Mouse (Mus musculus) lung, embryonic 14.5 days (tissue): ENCODE measurements around the gene Gdf1. TPM values are rescaled to one million over a fixed set of nuclear protein-coding genes. Genes with fewer than 3 reads are reported as not detected.

Experiments used
- ATAC-seq: fragments of 200-750 bp; cut with Nextera tagmentation; 2 replicates; pipeline ENCODE4 v1.8.0; 2017; ENCODE audit warnings: mild to moderate bottlenecking, moderate TSS enrichment, moderate library complexity; ENCODE audit not compliant: insufficient read depth
- DNase-seq: peaks from one replicate; pipeline ENCODE4 v3.0.0-alpha.2; 2015
- H3K27ac ChIP-seq: fragments of 300-500 bp; sonication (generic); 2 replicates; pipeline ENCODE4 v1.5.1; 2014; ENCODE audit warnings: low read depth, mild to moderate bottlenecking, moderate library complexity
- H3K27me3 ChIP-seq: fragments of 300-500 bp; sonication (generic); 2 replicates; pipeline ENCODE4 v1.6.1; 2014; ENCODE audit warnings: low read length, control low read depth; ENCODE audit not compliant: insufficient read depth
- H3K36me3 ChIP-seq: fragments of 300-500 bp; sonication (generic); 2 replicates; pipeline ENCODE4 v1.6.1; 2014; ENCODE audit warnings: control low read depth; ENCODE audit not compliant: insufficient read depth
- H3K4me1 ChIP-seq: fragments of 300-500 bp; sonication (generic); 2 replicates; pipeline ENCODE4 v1.6.1; 2014; ENCODE audit warnings: antibody characterized with exemption, control low read depth; ENCODE audit not compliant: insufficient read depth
- H3K4me2 ChIP-seq: fragments of 300-500 bp; sonication (generic); 2 replicates; pipeline ENCODE4 v1.6.1; 2014; ENCODE audit warnings: mild to moderate bottlenecking
- H3K4me3 ChIP-seq: fragments of 300-500 bp; sonication (generic); 2 replicates; pipeline ENCODE4 v1.5.1; 2014; ENCODE audit warnings: low read depth, low read length
- H3K9ac ChIP-seq: fragments of 300-500 bp; sonication (generic); 2 replicates; pipeline ENCODE4 v1.6.1; 2014
- H3K9me3 ChIP-seq: fragments of 300-500 bp; sonication (generic); 2 replicates; pipeline ENCODE4 v1.6.1; 2016; ENCODE audit warnings: low read depth, low read length, control low read depth
- CTCF ChIP-seq: IDR thresholded peaks from 2 replicates; pipeline ENCODE4 v1.5.1; 2016; ENCODE audit warnings: antibody characterized with exemption, low read depth
- WGBS: fragments of 180-500 bp; shearing (Covaris S2); extraction: QIAGEN DNeasy Blood & Tissue Kit; methylation state at CpG from one replicate; pipeline ENCODE4 v1.1.7; 2014; 5-methylcytosine and 5-hydroxymethylcytosine counted together
- polyA plus RNA-seq: library from polyadenylated mRNA; unstranded; fragments of >200 nt; fragmentation: Nextera tagmentation; extraction: Ambion mirVana; gene quantifications from 2 replicates; pipeline ENCODE4 v1.2.1, GENCODE M21; 2014

The Gdf1 gene
- polyA plus RNA-seq, 1 experiment from 2014 or later: 4.2 TPM

- peaks cover 26% of the 10 kb centered on the region for H3K36me3 ChIP-seq
- no peak for TF ChIP-seq CTCF
- peak within 1 kb of the TSS; percentile 48 for H3K9ac ChIP-seq
- H3K9me3 ChIP-seq: no peaks in the 10 kb centered on the region
- peak; percentile 86 for DNase-seq
- peak within 1 kb of the TSS; percentile 84 for H3K4me2 ChIP-seq
- peak within 1 kb of the TSS; percentile 54 for H3K4me3 ChIP-seq
- 2% methylated on average over 66 of the region's 66 CpGs for WGBS
- peak; percentile 68 for ATAC-seq
- H3K4me1 ChIP-seq: peaks cover 18% of the 10 kb centered on the region
- peak within 1 kb of the TSS; percentile 24; the same call in 1 of the 2 replicates for H3K27ac ChIP-seq
- H3K27me3 ChIP-seq: no peaks in the 10 kb centered on the region
Measured at GRCm38 (mm10) chr8:70315624-70316510, 13.8 kb upstream of the Gdf1 start, which contains the start of gene Cers1. Gene Cers1 (plus strand): TSS chr8:70315775.

GRCm38 (mm10) chr8:70316511-70317504 lies 12.8 kb upstream of the Gdf1 start:
- Histone ChIP-seq H3K9ac (no peak overlapping the region; the same call in 1 of the 2 replicates), H3K27me3 (no peaks in the 10 kb centered on the region), H3K27ac (no peak overlapping the region), H3K9me3 (no peaks in the 10 kb centered on the region), H3K4me2 (peak overlapping the region; percentile 84), H3K4me3 (peak overlapping the region; percentile 54), H3K4me1 (peaks cover 18% of the 10 kb centered on the region), H3K36me3 (peaks cover 17% of the 10 kb centered on the region)
- TF ChIP-seq CTCF: peak; percentile 26
- peak; percentile 95 for DNase-seq
- ATAC-seq: peak; percentile 79
- WGBS: 10% methylated on average over 15 of the region's 15 CpGs

- DNase-seq: no peak
- Histone ChIP-seq H3K27ac (no peak overlapping the region), H3K36me3 (peaks cover 8% of the 10 kb centered on the region), H3K4me1 (peaks cover 18% of the 10 kb centered on the region), H3K4me2 (no peak overlapping the region), H3K4me3 (no peak overlapping the region), H3K27me3 (no peaks in the 10 kb centered on the region), H3K9ac (no peak overlapping the region), H3K9me3 (no peaks in the 10 kb centered on the region)
- 80% methylated on average over 5 of the region's 5 CpGs for WGBS
- no peak for ATAC-seq
- no peak for TF ChIP-seq CTCF
Measured at GRCm38 (mm10) chr8:70317872-70318271, 11.7 kb upstream of the Gdf1 start.

GRCm38 (mm10) chr8:70323716-70324115 lies 5.9 kb upstream of the Gdf1 start:
- no peaks in the 10 kb centered on the region for H3K36me3 ChIP-seq
- 91% methylated on average over 3 of the region's 3 CpGs for WGBS
- no peak overlapping the region for H3K27ac ChIP-seq
- H3K4me2 ChIP-seq: no peak overlapping the region
- H3K9me3 ChIP-seq: no peaks in the 10 kb centered on the region
- H3K27me3 ChIP-seq: no peaks in the 10 kb centered on the region
- no peaks in the 10 kb centered on the region for H3K4me1 ChIP-seq
- no peak overlapping the region for H3K9ac ChIP-seq
- no peak for DNase-seq
- TF ChIP-seq CTCF: peak; percentile 11; the same call in 1 of the 2 replicates
- no peak overlapping the region for H3K4me3 ChIP-seq
- no peak for ATAC-seq

- Histone ChIP-seq H3K27ac (no peak overlapping the region), H3K27me3 (no peaks in the 10 kb centered on the region), H3K4me3 (no peak overlapping the region), H3K9me3 (no peaks in the 10 kb centered on the region), H3K4me1 (peaks cover 13% of the 10 kb centered on the region), H3K36me3 (peaks cover 19% of the 10 kb centered on the region), H3K9ac (no peak overlapping the region), H3K4me2 (no peak overlapping the region)
- no peak for TF ChIP-seq CTCF
- no peak for ATAC-seq
- 84% methylated on average over 6 of the region's 6 CpGs for WGBS
- DNase-seq: no peak
Measured at GRCm38 (mm10) chr8:70327512-70327911, 2.1 kb upstream of the Gdf1 start.

- 7% methylated on average over 45 of the region's 45 CpGs for WGBS
- Histone ChIP-seq H3K4me1 (peaks cover 13% of the 10 kb centered on the region), H3K4me2 (peak overlapping the region; percentile 50), H3K9ac (peak overlapping the region; percentile 29), H3K4me3 (peak overlapping the region; percentile 10), H3K9me3 (no peaks in the 10 kb centered on the region), H3K27ac (no peak overlapping the region), H3K36me3 (peaks cover 44% of the 10 kb centered on the region), H3K27me3 (no peaks in the 10 kb centered on the region)
- DNase-seq (no peak), ATAC-seq (peak; percentile 47)
- no peak for TF ChIP-seq CTCF
Measured at GRCm38 (mm10) chr8:70329835-70330740, 471 bp downstream of the Gdf1 start.
